Mouse (Mus musculus) heart, postnatal 0 days (tissue): Measurements from ENCODE around the gene Hoxd3.

ENCODE experiments used
- CTCF ChIP-seq: IDR thresholded peaks from 2 replicates; pipeline ENCODE4 v1.5.1; 2016; ENCODE audit warnings: antibody characterized with exemption, control low read depth, low read depth
- EP300 ChIP-seq: IDR thresholded peaks from 2 replicates; pipeline ENCODE4 v1.6.1; 2016; ENCODE audit warnings: antibody characterized with exemption, low read depth

DNA sequence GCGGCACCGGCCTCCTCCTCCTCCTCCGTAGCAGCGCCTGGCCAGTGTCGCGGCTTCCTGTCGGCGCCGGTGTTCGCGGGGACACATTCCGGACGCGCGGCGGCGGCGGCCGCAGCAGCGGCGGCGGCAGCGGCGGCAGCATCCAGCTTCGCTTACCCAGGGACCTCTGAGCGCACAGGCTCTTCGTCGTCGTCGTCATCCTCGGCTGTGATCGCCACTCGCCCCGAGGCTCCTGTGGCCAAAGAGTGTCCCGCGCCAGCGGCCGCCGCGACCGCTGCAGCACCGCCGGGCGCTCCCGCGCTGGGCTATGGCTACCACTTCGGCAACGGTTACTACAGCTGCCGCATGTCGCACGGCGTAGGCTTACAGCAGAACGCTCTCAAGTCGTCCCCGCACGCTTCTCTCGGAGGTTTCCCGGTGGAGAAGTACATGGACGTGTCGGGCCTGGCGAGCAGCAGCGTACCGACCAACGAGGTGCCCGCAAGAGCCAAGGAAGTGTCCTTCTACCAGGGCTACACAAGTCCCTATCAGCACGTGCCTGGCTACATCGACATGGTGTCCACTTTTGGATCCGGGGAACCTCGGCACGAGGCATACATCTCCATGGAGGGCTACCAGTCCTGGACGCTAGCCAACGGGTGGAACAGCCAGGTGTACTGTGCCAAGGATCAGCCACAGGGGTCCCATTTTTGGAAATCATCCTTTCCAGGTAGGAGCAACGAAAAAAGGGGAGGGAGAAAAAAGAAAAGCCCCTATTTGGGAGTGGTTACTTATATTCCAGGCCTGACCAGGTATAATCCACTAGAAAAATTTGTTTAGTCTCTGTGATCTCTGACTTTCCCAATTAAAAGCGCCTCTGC lies 43.1 kb upstream of the Hoxd3 start:
- TF ChIP-seq CTCF (no peak), EP300 (no peak)
